Mouse (Mus musculus) 3T3-L1 (cell line): ENCODE data around the gene Sult5a1.
"Not testable (repeated sequence)": the region's sequence is repeated elsewhere in the genome, so short reads cannot be mapped to it uniquely, and the experiment has no call there.

Source experiments
- DNase-seq: peaks from one replicate; pipeline ENCODE4 v3.0.0-alpha.2; 2015; ENCODE audit warnings: low read depth, low spot score

Gene Sult5a1

GRCm38 (mm10) chr8:123157888-123158465 is at the start of gene Sult5a1:
Gene Sult5a1 (minus strand): TSS chr8:123158315.
- no peak for DNase-seq

GRCm38 (mm10) chr8:123203571-123203970 is 45.5 kb upstream of the Sult5a1 start:
- no peak for DNase-seq

GRCm38 (mm10) chr8:123202288-123202687 is 44.2 kb upstream of the Sult5a1 start:
- peak; percentile 87 for DNase-seq

- no peak for DNase-seq
Observed at GRCm38 (mm10) chr8:123199864-123200263, 41.7 kb upstream of the Sult5a1 start.

GRCm38 (mm10) chr8:123197016-123197415 is 38.9 kb upstream of the Sult5a1 start:
- not testable (repeated sequence) for DNase-seq

GRCm38 (mm10) chr8:123193771-123194170 is 35.7 kb upstream of the Sult5a1 start:
- DNase-seq = no peak

- no peak for DNase-seq
Observed at GRCm38 (mm10) chr8:123191908-123192307, 33.8 kb upstream of the Sult5a1 start.

GRCm38 (mm10) chr8:123190678-123191077 is 32.6 kb upstream of the Sult5a1 start:
- peak; percentile 78 for DNase-seq

- no peak for DNase-seq
Observed at GRCm38 (mm10) chr8:123188841-123189240, 30.7 kb upstream of the Sult5a1 start.

- peak; percentile 59 for DNase-seq
Observed at GRCm38 (mm10) chr8:123188006-123188405, 29.9 kb upstream of the Sult5a1 start.

- DNase-seq = peak; percentile 60
Observed at GRCm38 (mm10) chr8:123185566-123186409, 27.7 kb upstream of the Sult5a1 start, which contains the start of gene Dpep1. Gene Dpep1 (plus strand): TSS chr8:123186242.

- peak; percentile 37 for DNase-seq
Observed at GRCm38 (mm10) chr8:123181391-123181790, 23.3 kb upstream of the Sult5a1 start.

GRCm38 (mm10) chr8:123156070-123156773 is 1.9 kb downstream of the Sult5a1 start:
- no peak for DNase-seq

GRCm38 (mm10) chr8:123155177-123155576 is 2.9 kb downstream of the Sult5a1 start:
- peak; percentile 42 for DNase-seq

- no peak for DNase-seq
Observed at GRCm38 (mm10) chr8:123150737-123151171, 7.4 kb downstream of the Sult5a1 start.

GRCm38 (mm10) chr8:123146390-123146789 is 11.7 kb downstream of the Sult5a1 start:
- DNase-seq = no peak

GRCm38 (mm10) chr8:123145279-123145678 is 12.8 kb downstream of the Sult5a1 start:
- DNase-seq = peak; percentile 77

- peak; percentile 98 for DNase-seq
Observed at GRCm38 (mm10) chr8:123141741-123142462, 16.2 kb downstream of the Sult5a1 start.

- DNase-seq = no peak
Observed at GRCm38 (mm10) chr8:123138741-123139140, 19.4 kb downstream of the Sult5a1 start.

GRCm38 (mm10) chr8:123137645-123138077 is 20.5 kb downstream of the Sult5a1 start:
- peak; percentile 88 for DNase-seq

GRCm38 (mm10) chr8:123136287-123136686 is 21.8 kb downstream of the Sult5a1 start:
- no peak for DNase-seq
